Mouse (Mus musculus) NIH3T3 (cell line): Measurements from ENCODE around the gene Aldob.
"Not testable (repeated sequence)": the region's sequence is repeated elsewhere in the genome, so short reads cannot be mapped to it uniquely, and the experiment has no call there.

Experiments used
- DNase-seq: peaks from one replicate; pipeline ENCODE4 v3.0.0-alpha.2; 2012; ENCODE audit warnings: low read depth

Gene Aldob

DNA sequence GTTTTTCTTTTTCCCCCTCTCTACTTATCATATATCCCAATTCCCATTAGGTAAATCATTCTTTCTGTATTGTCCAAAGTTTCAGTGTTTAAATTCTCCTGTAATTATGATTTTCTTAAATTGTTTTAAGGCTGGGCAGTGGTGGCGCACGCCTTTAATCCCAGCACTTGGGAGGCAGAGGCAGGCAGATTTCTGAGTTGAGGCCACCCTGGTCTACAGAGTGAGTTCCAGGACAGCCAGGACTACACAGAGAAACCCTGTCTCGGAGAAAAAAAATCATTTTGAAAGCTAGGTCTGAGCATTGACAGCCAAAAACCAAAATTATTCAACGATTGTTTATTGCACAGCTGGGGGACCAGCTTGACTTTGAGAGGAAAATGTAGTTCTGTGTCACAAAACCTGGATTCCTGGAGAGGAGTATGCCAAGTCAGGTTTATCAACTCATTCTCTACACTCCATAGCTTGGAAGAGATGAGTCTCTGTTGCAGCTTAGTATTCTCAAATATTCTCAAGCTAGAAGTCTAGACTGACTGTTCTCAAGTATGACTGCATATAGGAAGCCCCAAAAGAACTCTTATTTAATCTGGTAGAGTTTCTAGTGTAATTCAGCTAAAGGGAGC is 13.6 kb downstream of the Aldob start:
- no peak for DNase-seq

- no peak for DNase-seq
Observed at GRCm38 (mm10) chr4:49535036-49535435, 14.3 kb downstream of the Aldob start.

DNA sequence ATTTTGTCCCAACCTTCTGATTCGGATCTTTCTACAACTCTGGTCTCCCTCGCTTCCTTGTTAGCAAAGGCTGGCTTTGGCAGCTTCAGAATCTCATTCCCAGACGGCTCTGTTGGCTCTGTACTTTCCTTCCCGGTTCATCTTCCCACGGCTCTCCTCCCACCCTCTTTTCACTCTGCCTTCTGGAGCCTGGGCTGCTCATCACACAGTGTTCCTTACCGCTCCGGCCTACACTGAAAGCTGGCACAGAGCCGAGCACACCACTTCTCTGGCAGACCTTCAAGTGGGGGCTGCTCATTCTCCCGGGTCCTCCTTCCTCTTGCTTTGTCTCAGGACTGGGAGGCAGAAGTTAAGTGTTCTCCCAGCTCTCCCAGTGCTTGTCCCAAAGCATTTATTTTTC is 26.8 kb downstream of the Aldob start:
- DNase-seq = no peak

GRCm38 (mm10) chr4:49521346-49521745 is 28.0 kb downstream of the Aldob start:
- no peak for DNase-seq

- DNase-seq = peak; percentile 95
Observed at GRCm38 (mm10) chr4:49520572-49521340, 28.6 kb downstream of the Aldob start, which contains the start of the genes Mrpl50 and Zfp189. Gene Mrpl50, minus strand, starts transcription at chr4:49521093. Gene Zfp189, plus strand, starts transcription at chr4:49521176.

- peak; percentile 30 for DNase-seq
Observed at GRCm38 (mm10) chr4:49519476-49519875, 29.9 kb downstream of the Aldob start.

DNA sequence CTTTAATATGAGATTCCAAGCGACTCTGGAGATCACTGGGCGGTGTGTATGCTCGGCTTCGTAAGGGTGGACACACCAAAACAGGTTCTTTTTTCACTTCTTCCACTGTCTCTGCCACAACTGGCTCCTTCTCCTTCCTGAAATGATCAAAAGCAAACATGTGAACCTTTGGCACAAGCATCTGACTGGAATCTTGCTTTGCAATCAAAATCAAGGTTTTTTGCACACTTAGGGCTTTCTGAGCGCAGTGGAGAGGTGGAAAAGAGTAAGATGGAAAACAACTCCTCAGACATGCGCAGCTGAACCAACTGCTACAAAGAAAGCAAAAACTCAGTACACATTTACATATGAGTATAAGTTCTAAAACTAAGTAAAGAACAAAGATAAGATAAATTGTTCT is 34.9 kb downstream of the Aldob start:
- no peak for DNase-seq

DNA sequence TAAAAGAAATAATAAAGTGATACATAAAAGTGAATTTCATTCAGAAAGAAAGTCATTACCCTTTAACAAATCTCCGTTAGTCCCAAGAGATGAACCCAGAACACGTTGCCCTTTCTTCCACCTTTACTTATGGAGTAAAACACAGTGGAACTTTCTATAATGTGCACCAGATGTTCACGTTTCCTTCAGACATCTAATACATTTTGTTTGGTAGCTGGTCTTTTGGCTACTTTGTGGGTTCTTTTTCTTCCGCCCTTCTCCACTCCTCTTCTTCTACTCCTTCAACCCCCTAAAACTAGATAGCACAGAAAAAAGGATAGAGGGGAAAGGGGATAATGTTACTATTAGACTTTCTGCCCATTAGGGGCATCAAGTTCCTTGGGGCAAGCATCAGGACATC is 36.7 kb downstream of the Aldob start:
- DNase-seq = no peak

- not testable (repeated sequence) for DNase-seq
Observed at GRCm38 (mm10) chr4:49510236-49510835, 39.0 kb downstream of the Aldob start.

- DNase-seq = no peak
Observed at GRCm38 (mm10) chr4:49509183-49509582, 40.2 kb downstream of the Aldob start.

- DNase-seq = no peak
Observed at GRCm38 (mm10) chr4:49506386-49506785, 43.0 kb downstream of the Aldob start, which contains the start of gene Baat. Gene Baat, minus strand, starts transcription at chr4:49506557.

DNA sequence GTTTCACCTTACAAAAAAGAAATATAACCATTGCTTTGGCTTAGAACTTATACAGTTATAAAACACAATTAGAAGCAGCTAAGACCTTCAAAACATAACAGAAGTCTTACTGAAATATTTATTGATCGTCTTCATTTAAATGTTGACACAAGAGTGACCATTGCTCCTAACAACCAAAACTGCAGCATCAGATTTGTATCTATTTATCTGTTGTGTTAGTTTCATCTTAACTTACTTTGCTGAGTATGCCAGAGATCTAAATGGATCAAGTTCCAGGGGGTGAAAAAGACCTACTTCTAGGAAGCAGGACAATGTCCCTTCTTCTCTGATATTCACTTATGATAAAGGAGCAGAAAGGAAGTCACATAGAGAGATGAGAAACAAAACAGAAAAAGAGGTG is 45.8 kb downstream of the Aldob start:
- DNase-seq = no peak
